Mouse (Mus musculus) myocyte (in vitro differentiated cells): ENCODE results near the gene Nuak2. TPM values are rescaled to one million over a fixed set of nuclear protein-coding genes. Genes with fewer than 3 reads are reported as not detected.

Experiments used
- H3K27me3 ChIP-seq: one replicate; pipeline ENCODE4 v1.6.1; 2011; ENCODE audit not compliant: control insufficient read depth, insufficient read depth, insufficient read length
- H3K36me3 ChIP-seq: one replicate; pipeline ENCODE4 v1.6.1; 2011; ENCODE audit not compliant: control insufficient read depth, insufficient read depth
- H3K4me2 ChIP-seq: one replicate; pipeline ENCODE4 v1.6.1; 2011; ENCODE audit warnings: low read depth, control low read depth
- H3K4me3 ChIP-seq: one replicate; pipeline ENCODE4 v1.5.1; 2011; ENCODE audit warnings: mild to moderate bottlenecking, control low read depth, moderate library complexity
- H3K79me2 ChIP-seq: one replicate; pipeline ENCODE4 v1.6.1; 2011; ENCODE audit not compliant: control insufficient read depth, insufficient read depth
- H3ac ChIP-seq: one replicate; pipeline ENCODE4 v1.6.1; 2011; ENCODE audit not compliant: control insufficient read depth, insufficient read length
- CEBPB ChIP-seq: IDR thresholded peaks from 2 replicates; pipeline ENCODE4 v1.6.1; 2011; ENCODE audit warnings: mild to moderate bottlenecking, moderate library complexity; ENCODE audit not compliant: poor library complexity, insufficient read depth, severe bottlenecking
- E2F4 ChIP-seq: IDR thresholded peaks from one replicate; pipeline ENCODE4 v1.6.1; 2011; ENCODE audit warnings: mild to moderate bottlenecking, control low read depth, moderate library complexity; ENCODE audit not compliant: insufficient read depth
- MAX ChIP-seq: IDR thresholded peaks from one replicate; pipeline ENCODE4 v1.6.1; 2011; ENCODE audit warnings: low read depth, mild to moderate bottlenecking, control low read depth
- MYOD1 ChIP-seq, 3 experiments: IDR thresholded peaks; one replicate each; pipeline ENCODE4 v1.6.1; 2011; ENCODE audit warnings: control low read depth in 2 of 3, low read depth in 2 of 3, mild to moderate bottlenecking in 2 of 3, moderate library complexity in 1 of 3; ENCODE audit not compliant: insufficient read length in 2 of 3, control insufficient read depth in 1 of 3
- MYOG ChIP-seq, 3 experiments: IDR thresholded peaks; one replicate each; pipeline ENCODE4 v1.6.1; 2011; ENCODE audit warnings: control low read depth in 2 of 3, low read depth in 2 of 3, mild to moderate bottlenecking in 2 of 3; ENCODE audit not compliant: insufficient read length in 2 of 3, control insufficient read depth in 1 of 3, insufficient read depth in 1 of 3
- POLR2A ChIP-seq: IDR thresholded peaks from one replicate; pipeline ENCODE4 v1.6.1; 2011; ENCODE audit warnings: low read depth, mild to moderate bottlenecking, control low read depth, moderate library complexity; ENCODE audit not compliant: insufficient read length
- POLR2AphosphoS2 ChIP-seq: IDR thresholded peaks from one replicate; pipeline ENCODE4 v1.6.1; 2011; ENCODE audit warnings: low read depth, control low read depth; ENCODE audit not compliant: insufficient read length
- REST ChIP-seq: IDR thresholded peaks from one replicate; pipeline ENCODE4 v1.6.1; 2011; ENCODE audit warnings: mild to moderate bottlenecking, control low read depth, moderate library complexity; ENCODE audit not compliant: insufficient read depth, insufficient read length
- SRF ChIP-seq: IDR thresholded peaks from one replicate; pipeline ENCODE4 v1.6.1; 2011; ENCODE audit warnings: low read depth; ENCODE audit not compliant: control insufficient read depth, insufficient read length
- TCF12 ChIP-seq: IDR thresholded peaks from one replicate; pipeline ENCODE4 v1.6.1; 2011; ENCODE audit warnings: mild to moderate bottlenecking, control low read depth; ENCODE audit not compliant: poor library complexity, insufficient read depth, severe bottlenecking
- TCF3 ChIP-seq: IDR thresholded peaks from one replicate; pipeline ENCODE4 v1.6.1; 2011; ENCODE audit warnings: low read depth, control low read depth; ENCODE audit not compliant: insufficient read length
- USF1 ChIP-seq: IDR thresholded peaks from one replicate; pipeline ENCODE4 v1.6.1; 2011; ENCODE audit warnings: low read depth, mild to moderate bottlenecking, control low read depth, moderate library complexity
- polyA plus RNA-seq: library from polyadenylated mRNA; unstranded; fragments of >200 nt; fragmentation: generic; extraction: Trizol; gene quantifications from one replicate; pipeline ENCODE4 v1.2.1, GENCODE M21; 2012; ENCODE audit warnings: missing spikeins

Gene Nuak2
- polyA plus RNA-seq, 1 experiment: 6.0 TPM

- Histone ChIP-seq H3K79me2 (no peaks in the 10 kb centered on the region), H3ac (no peak overlapping the region), H3K4me3 (no peak overlapping the region), H3K27me3 (no peaks in the 10 kb centered on the region), H3K4me2 (no peak overlapping the region), H3K36me3 (peaks cover 11% of the 10 kb centered on the region)
- TF ChIP-seq E2F4 (no peak), POLR2AphosphoS2 (no peak), TCF12 (no peak), CEBPB (no peak), MAX (no peak), REST (no peak), TCF3 (no peak), SRF (no peak)
Measured at GRCm38 (mm10) chr1:132364896-132365557, 49.1 kb downstream of the Nuak2 start.

DNA sequence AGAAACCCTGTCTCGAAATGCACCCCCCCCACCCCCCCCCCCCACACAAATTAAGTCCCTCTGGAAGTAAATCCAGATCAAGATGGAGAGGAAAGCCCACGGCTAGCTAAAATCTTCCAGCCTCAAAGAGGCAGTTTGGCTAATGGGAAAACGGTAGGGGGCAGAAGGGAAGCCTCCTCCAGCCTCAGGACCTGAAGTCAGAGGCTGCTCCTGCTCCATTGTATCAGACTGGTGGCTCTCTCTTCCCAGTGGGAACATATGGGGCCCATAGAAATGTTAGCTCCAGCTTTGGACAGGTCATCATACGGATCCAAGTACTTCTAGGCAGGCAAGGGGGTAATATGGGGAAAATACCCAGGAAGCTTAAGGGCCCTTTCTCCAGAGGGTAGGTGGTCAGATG lies 49.7 kb downstream of the Nuak2 start:
- H3K4me3 ChIP-seq: no peak overlapping the region
- H3K27me3 ChIP-seq: no peaks in the 10 kb centered on the region
- peaks cover 11% of the 10 kb centered on the region for H3K36me3 ChIP-seq
- H3K4me2 ChIP-seq: no peak overlapping the region
- TF ChIP-seq USF1 (no peak), TCF3 (no peak), REST (no peak), TCF12 (no peak), POLR2AphosphoS2 (no peak), POLR2A (no peak), MAX (no peak), MYOG (IDR thresholded peaks at IDR 0.05; ENCODE audit: control insufficient read depth in 1 of 3, insufficient read depth in 1 of 3, insufficient read length in 2 of 3, low read depth in 2 of 3) (no peak), MYOD1 (IDR thresholded peaks at IDR 0.05; ENCODE audit: control insufficient read depth in 1 of 3, insufficient read length in 2 of 3, low read depth in 2 of 3) (no peak), SRF (no peak), CEBPB (no peak), E2F4 (no peak)
- H3ac ChIP-seq: no peak overlapping the region
- H3K79me2 ChIP-seq: no peaks in the 10 kb centered on the region

DNA sequence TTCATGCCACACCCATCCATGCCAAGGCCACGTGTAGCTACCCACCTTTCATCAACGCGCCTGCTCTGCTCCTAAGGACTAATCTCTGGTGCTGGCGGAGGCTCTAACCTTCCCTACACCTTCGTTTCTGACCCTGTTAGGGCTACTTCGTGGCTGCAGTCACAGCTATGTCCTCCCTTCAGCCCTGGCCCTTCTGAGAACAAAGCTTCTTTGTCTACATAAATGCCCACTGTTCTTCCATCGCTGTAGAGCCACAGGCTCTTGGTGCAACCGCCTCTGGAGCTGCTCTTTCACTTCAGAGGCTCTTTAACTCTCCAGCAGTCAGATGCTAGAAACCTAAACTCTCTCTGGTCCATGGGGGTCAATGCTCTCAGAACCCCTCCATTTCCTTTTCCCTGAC lies 50.3 kb downstream of the Nuak2 start:
- no peaks in the 10 kb centered on the region for H3K79me2 ChIP-seq
- H3K36me3 ChIP-seq: peaks cover 11% of the 10 kb centered on the region
- H3K27me3 ChIP-seq: no peaks in the 10 kb centered on the region
- H3ac ChIP-seq: no peak overlapping the region
- no peak for TF ChIP-seq E2F4
- TF ChIP-seq MAX: no peak
- no peak for TF ChIP-seq TCF3
- TF ChIP-seq MYOD1 (IDR thresholded peaks at IDR 0.05; ENCODE audit: control insufficient read depth in 1 of 3, insufficient read length in 2 of 3, low read depth in 2 of 3): no peak
- no peak overlapping the region for H3K4me3 ChIP-seq
- H3K4me2 ChIP-seq: no peak overlapping the region

DNA sequence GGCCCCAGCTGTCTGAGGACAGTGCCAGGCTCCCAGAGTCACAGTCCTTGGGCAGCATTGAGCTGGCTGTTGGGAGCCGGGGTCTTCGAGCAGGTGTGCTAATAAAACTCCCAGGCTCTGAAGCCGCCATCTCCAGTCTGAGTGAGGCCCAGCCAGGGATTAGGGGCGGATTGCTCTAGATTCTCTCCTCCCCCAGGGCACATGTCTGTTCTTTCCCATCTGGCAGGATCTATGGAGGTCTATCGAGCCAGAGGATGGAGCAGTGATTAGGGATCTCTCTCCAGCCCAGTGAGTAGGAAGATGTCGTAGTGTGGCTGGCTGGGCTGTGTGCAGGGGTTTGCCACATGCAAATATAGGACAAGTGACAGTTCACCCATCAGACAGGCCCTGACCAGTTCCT lies 51.0 kb downstream of the Nuak2 start:
- H3K4me2 ChIP-seq: no peak overlapping the region
- H3K4me3 ChIP-seq: no peak overlapping the region

More for the DNA sequence above, 51.0 kb downstream of the Nuak2 start:
- TF ChIP-seq E2F4 (no peak), SRF (no peak), MAX (no peak), CEBPB (no peak), TCF3 (no peak), USF1 (no peak), REST (no peak), POLR2A (no peak), POLR2AphosphoS2 (no peak), MYOD1 (IDR thresholded peaks at IDR 0.05; ENCODE audit: control insufficient read depth in 1 of 3, insufficient read length in 2 of 3, low read depth in 2 of 3) (no peak), MYOG (IDR thresholded peaks at IDR 0.05; ENCODE audit: control insufficient read depth in 1 of 3, insufficient read depth in 1 of 3, insufficient read length in 2 of 3, low read depth in 2 of 3) (no peak), TCF12 (no peak)
- H3K36me3 ChIP-seq: peaks cover 5% of the 10 kb centered on the region
- no peaks in the 10 kb centered on the region for H3K27me3 ChIP-seq
- no peak overlapping the region for H3ac ChIP-seq
- no peaks in the 10 kb centered on the region for H3K79me2 ChIP-seq
